Mouse (Mus musculus) forebrain, embryonic 14.5 days (tissue): Measurements from ENCODE around the gene 4921517D22Rik. TPM values are rescaled to one million over a fixed set of nuclear protein-coding genes. Genes with fewer than 3 reads are reported as not detected.

Experiments used
- ATAC-seq: fragments of 200-750 bp; cut with Nextera tagmentation; 2 replicates; pipeline ENCODE4 v1.8.0; 2017; ENCODE audit warnings: mild to moderate bottlenecking, moderate library complexity
- DNase-seq: peaks from one replicate; pipeline ENCODE4 v3.0.0-alpha.2; 2015; ENCODE audit warnings: low spot score
- H3K27ac ChIP-seq: fragments of 300-500 bp; sonication (generic); 2 replicates; pipeline ENCODE4 v1.5.1; 2014; ENCODE audit warnings: low read depth, mild to moderate bottlenecking, control low read depth, low read length, moderate library complexity
- H3K27me3 ChIP-seq: fragments of 300-500 bp; sonication (generic); replicated peaks from 2 replicates; pipeline ENCODE4 v1.6.1; 2014; ENCODE audit warnings: low read length, control low read depth, mixed read lengths; ENCODE audit not compliant: control insufficient read depth, insufficient read depth
- H3K36me3 ChIP-seq: fragments of 300-500 bp; sonication (generic); 2 replicates; pipeline ENCODE4 v1.6.1; 2014; ENCODE audit warnings: low read length, control low read depth; ENCODE audit not compliant: control insufficient read depth, insufficient read depth
- H3K4me1 ChIP-seq: fragments of 300-500 bp; sonication (generic); 2 replicates; pipeline ENCODE4 v1.6.1; 2014; ENCODE audit warnings: antibody characterized with exemption, low read length, control low read depth; ENCODE audit not compliant: control insufficient read depth, insufficient read depth
- H3K4me2 ChIP-seq: fragments of 300-500 bp; sonication (generic); 2 replicates; pipeline ENCODE4 v1.6.1; 2014; ENCODE audit warnings: mild to moderate bottlenecking, control low read depth, low read length
- H3K4me3 ChIP-seq: fragments of 300-500 bp; sonication (generic); 2 replicates; pipeline ENCODE4 v1.5.1; 2014; ENCODE audit warnings: low read depth, low read length, control low read depth
- H3K9ac ChIP-seq: fragments of 300-500 bp; sonication (generic); 2 replicates; pipeline ENCODE4 v1.6.1; 2014; ENCODE audit warnings: mild to moderate bottlenecking, low read length, control low read depth, moderate library complexity
- H3K9me3 ChIP-seq: fragments of 300-500 bp; sonication (generic); replicated peaks from 2 replicates; pipeline ENCODE4 v1.6.1; 2016; ENCODE audit warnings: low read length, control low read depth, mixed read lengths; ENCODE audit not compliant: control insufficient read depth
- WGBS: fragments of 180-500 bp; shearing (Covaris S2); extraction: QIAGEN DNeasy Blood & Tissue Kit; methylation state at CpG from one replicate; pipeline ENCODE4 v1.1.7; 2014; 5-methylcytosine and 5-hydroxymethylcytosine counted together
- polyA plus RNA-seq: library from polyadenylated mRNA; unstranded; fragments of >200 nt; fragmentation: Nextera tagmentation; extraction: Ambion mirVana; gene quantifications from 2 replicates; pipeline ENCODE4 v1.2.1, GENCODE M21; 2014

4921517D22Rik gene
- polyA plus RNA-seq, 1 experiment from 2014 or later = not detected

DNA sequence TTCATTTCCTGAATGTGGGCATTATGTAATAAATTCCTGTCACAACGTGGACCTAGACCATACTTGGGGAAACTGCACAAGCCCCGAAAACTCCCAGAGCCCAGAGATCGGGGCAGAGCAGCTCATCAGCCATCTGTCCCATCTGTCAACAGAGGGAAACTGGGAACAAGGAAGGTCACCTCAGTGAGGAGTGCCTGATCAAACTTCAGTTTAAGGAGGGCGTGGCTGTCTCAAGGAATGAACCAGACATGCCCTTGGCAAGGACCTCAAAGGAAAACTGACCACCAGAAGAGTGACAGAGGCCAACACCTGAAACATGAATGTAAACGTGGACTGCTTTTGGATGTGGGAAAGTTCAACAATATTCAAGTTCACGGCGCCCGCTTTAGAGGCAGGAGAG is 32.5 kb downstream of the 4921517D22Rik start:
- ATAC-seq (no peak), DNase-seq (no peak)
- Histone ChIP-seq H3K4me1 (peaks cover 11% of the 10 kb centered on the region; the same call in 1 of the 2 replicates), H3K36me3 (peaks cover 59% of the 10 kb centered on the region), H3K27me3 (no peaks in the 10 kb centered on the region), H3K27ac (no peak overlapping the region), H3K4me2 (no peak overlapping the region), H3K9ac (no peak overlapping the region), H3K4me3 (no peak overlapping the region), H3K9me3 (no peaks in the 10 kb centered on the region)
- WGBS = 95% methylated on average over 8 of the region's 8 CpGs

DNA sequence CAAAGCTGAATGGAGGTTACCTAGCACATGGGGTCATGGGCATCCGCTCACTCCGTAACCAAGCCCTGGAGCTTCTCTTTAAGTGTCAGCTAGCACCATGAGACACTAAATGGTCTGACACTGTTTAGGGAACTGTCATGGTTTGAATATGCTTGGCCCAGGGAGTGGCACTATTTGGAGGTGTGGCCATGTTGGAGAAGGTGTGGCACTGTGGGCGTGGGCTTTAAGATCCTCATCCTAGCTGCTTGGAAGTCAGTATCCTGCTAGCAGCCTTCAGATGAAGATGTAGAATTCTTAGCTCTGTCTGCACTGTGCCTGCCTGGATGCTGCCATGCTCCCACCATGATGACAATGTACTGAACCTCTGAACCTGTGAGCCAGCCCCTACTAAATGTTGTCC is 33.5 kb downstream of the 4921517D22Rik start:
- H3K27ac ChIP-seq = no peak overlapping the region
- H3K9me3 ChIP-seq = no peaks in the 10 kb centered on the region
- peaks cover 61% of the 10 kb centered on the region for H3K36me3 ChIP-seq

DNA sequence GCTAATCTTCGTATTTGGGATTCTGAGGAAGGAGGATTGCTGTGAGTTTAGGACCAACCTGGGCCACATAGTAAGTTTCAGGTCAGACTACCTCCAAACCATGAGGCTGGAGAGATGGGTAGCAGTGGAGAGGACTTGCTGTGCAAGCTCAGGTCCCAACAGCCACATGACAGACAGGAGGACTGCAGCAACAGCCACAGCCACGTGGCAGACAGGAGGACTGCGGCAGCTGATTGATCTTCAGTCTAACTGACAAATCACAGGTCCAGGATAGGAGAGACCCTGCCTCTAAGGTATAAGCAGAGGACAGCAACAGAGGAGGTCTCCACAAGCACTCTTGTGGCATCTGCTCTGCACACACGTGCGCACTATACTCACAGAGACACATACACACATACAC is 36.1 kb downstream of the 4921517D22Rik start:
- no peak overlapping the region for H3K9ac ChIP-seq
- WGBS = 77% methylated on average over 5 of the region's 5 CpGs
- no peak for ATAC-seq
- no peaks in the 10 kb centered on the region for H3K27me3 ChIP-seq
- no peak overlapping the region for H3K4me2 ChIP-seq
- no peaks in the 10 kb centered on the region for H3K9me3 ChIP-seq
- no peak overlapping the region for H3K27ac ChIP-seq
- DNase-seq = no peak
- H3K4me3 ChIP-seq = no peak overlapping the region
- H3K4me1 ChIP-seq = peaks cover 15% of the 10 kb centered on the region
- H3K36me3 ChIP-seq = peaks cover 44% of the 10 kb centered on the region

More for the DNA sequence above, 33.5 kb downstream of the 4921517D22Rik start:
- no peak overlapping the region for H3K4me3 ChIP-seq
- H3K27me3 ChIP-seq = no peaks in the 10 kb centered on the region
- DNase-seq = no peak
- 97% methylated on average over 3 of the region's 3 CpGs for WGBS
- H3K9ac ChIP-seq = no peak overlapping the region
- peaks cover 11% of the 10 kb centered on the region; the same call in 1 of the 2 replicates for H3K4me1 ChIP-seq
- no peak overlapping the region for H3K4me2 ChIP-seq
- ATAC-seq = no peak

DNA sequence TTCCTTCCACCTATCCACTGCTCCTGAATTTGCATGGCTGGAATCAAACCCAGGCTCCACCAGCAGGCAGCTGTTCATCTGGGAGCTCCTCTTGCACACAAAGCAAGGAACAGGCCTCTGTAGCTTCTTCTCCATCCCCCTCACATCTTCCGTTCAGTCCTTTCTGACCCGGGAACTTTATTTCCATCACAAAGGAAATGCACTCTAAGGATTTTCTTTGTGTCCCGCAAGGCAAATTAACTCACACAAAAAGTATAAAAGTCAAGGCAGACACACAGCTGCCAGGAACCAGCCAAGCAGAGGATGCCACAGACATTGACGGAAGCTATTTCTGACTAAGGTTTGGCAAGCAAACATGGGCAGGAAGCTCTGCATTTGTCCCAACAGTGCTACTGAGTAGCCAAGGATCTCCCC is 36.9 kb downstream of the 4921517D22Rik start:
- H3K9me3 ChIP-seq = no peaks in the 10 kb centered on the region
- H3K27ac ChIP-seq = peak overlapping the region; percentile 79; the same call in 1 of the 2 replicates
- H3K4me2 ChIP-seq = no peak overlapping the region
- DNase-seq (peak; percentile 63), ATAC-seq (peak; percentile 51; the same call in 1 of the 2 replicates)
- no peaks in the 10 kb centered on the region for H3K27me3 ChIP-seq
- peaks cover 36% of the 10 kb centered on the region; the same call in 1 of the 2 replicates for H3K36me3 ChIP-seq
- no peak overlapping the region for H3K9ac ChIP-seq
- WGBS = 2% methylated on average over 4 of the region's 4 CpGs
- peaks cover 15% of the 10 kb centered on the region for H3K4me1 ChIP-seq
- H3K4me3 ChIP-seq = no peak overlapping the region

DNA sequence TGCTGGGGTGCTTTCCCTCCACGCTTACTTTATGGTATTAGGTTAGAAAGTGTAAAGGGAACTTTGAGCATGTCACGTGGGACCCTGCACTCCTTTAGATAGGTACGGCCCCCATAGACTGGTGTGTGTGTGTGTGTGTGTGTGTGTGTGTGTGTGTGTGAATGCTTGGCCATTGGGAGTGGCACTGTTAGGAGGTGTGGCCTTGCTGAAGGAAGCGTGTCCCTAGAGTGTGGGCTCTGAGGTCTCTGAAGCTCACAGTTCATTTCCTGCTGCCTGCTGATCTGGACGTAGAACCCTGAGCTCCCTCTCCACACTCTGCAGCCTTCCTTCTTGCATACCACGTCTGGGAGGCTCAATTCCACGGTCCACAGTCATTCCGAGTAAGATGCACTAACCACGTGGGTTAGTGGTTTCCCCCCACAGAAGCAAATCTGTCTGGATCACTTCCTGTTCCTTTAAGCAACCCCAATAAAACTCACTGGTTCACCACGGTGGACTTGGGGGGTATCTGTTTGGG is 37.5 kb downstream of the 4921517D22Rik start:
- no peak for DNase-seq
- peaks cover 30% of the 10 kb centered on the region; the same call in 1 of the 2 replicates for H3K36me3 ChIP-seq
- H3K9me3 ChIP-seq = no peaks in the 10 kb centered on the region
- H3K4me2 ChIP-seq = no peak overlapping the region
- ATAC-seq = no peak
- peak overlapping the region; percentile 79; the same call in 1 of the 2 replicates for H3K27ac ChIP-seq
- peaks cover 15% of the 10 kb centered on the region for H3K4me1 ChIP-seq
- no peak overlapping the region for H3K4me3 ChIP-seq
- no peaks in the 10 kb centered on the region for H3K27me3 ChIP-seq
- whole genome bisulfite sequencing = 80% methylated on average over 10 of the region's 10 CpGs
- no peak overlapping the region for H3K9ac ChIP-seq

DNA sequence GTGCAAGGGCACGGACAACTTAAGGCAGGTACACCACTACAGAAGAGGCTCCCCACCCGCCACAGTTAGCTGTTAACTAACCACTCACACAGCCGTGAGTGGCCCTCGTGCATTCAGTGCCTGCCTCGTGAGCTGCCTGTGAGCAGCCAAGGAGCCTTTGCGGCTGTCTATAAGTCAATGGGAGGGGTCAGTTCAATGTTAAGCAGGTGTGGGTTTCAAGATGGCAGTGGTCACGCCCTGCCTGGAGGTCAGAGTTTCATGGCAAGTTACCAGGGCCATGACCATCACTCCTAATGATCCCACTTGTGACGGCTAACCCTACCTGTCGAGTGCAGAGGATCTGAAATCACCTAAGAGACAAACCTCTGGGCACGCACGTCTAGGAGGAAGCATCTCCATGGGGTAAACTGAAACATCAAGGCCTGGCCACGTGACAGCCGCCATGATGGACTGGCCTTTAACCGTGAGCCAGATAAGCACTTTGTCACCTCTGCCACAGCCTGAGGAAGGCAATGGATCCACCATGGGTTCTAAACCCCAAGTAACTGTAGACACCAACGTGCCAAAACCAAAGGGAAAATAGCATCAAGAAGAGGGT is 38.1 kb downstream of the 4921517D22Rik start:
- Histone ChIP-seq H3K9me3 (no peaks in the 10 kb centered on the region), H3K4me1 (peaks cover 15% of the 10 kb centered on the region), H3K27ac (no peak overlapping the region), H3K9ac (no peak overlapping the region), H3K4me2 (no peak overlapping the region), H3K4me3 (no peak overlapping the region), H3K27me3 (no peaks in the 10 kb centered on the region), H3K36me3 (peaks cover 28% of the 10 kb centered on the region; the same call in 1 of the 2 replicates)
- 91% methylated on average over 15 of the region's 15 CpGs for WGBS
- DNase-seq (no peak), ATAC-seq (no peak)

DNA sequence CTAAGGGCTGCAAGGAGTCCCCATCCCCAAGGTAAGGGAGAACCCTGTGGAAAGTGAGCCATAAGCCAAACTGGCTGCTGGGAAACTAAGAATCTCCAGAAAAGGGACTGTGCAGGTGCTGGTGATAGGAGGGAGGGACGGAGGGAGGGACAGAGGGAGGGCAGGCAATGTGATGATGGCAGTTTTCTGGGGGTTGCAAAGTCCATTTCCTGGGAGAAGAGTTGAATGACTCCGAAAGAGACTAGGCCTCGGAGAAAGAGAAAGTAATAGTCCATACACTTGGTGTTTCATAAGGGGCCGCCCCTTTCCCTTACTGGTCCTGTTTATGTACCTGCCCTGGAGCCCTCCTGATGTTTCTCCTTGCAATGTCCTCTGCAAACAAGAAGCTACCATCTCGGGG is 39.4 kb downstream of the 4921517D22Rik start:
- H3K4me1 ChIP-seq = peaks cover 15% of the 10 kb centered on the region
- WGBS = 95% methylated on average over 5 of the region's 5 CpGs
- H3K9ac ChIP-seq = no peak overlapping the region
- ATAC-seq = no peak
- no peaks in the 10 kb centered on the region for H3K27me3 ChIP-seq
- no peak for DNase-seq
- no peak overlapping the region for H3K27ac ChIP-seq
- H3K36me3 ChIP-seq = peaks cover 37% of the 10 kb centered on the region
- H3K9me3 ChIP-seq = no peaks in the 10 kb centered on the region
- H3K4me2 ChIP-seq = no peak overlapping the region
- H3K4me3 ChIP-seq = no peak overlapping the region

DNA sequence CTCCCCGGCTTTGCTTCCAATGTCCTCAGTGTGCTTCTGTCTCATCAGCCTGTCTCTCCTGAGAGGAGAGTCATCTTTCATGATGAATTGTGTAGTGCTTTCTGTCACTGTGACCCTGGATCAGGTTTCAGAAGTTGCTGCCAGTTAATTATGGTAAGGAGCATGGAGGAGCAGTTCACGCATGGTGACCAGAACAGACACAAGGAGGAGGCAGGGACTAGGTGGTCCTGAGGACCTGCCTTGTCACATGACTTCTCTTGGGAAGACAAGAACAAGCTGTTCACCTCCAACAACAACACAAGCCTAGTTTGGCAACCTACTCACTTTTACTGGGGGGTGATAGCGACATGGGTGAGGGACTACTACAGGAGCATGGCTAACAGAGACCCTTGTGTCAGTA is 40.8 kb downstream of the 4921517D22Rik start:
- peaks cover 43% of the 10 kb centered on the region for H3K36me3 ChIP-seq
- no peaks in the 10 kb centered on the region for H3K9me3 ChIP-seq
- H3K4me3 ChIP-seq = no peak overlapping the region
- peak overlapping the region; percentile 40 for H3K27ac ChIP-seq
- H3K4me2 ChIP-seq = no peak overlapping the region
- H3K4me1 ChIP-seq = peaks cover 15% of the 10 kb centered on the region
- 75% methylated on average over 3 of the region's 3 CpGs for WGBS
- DNase-seq (no peak), ATAC-seq (peak; percentile 4; the same call in 1 of the 2 replicates)
- no peaks in the 10 kb centered on the region for H3K27me3 ChIP-seq
- no peak overlapping the region for H3K9ac ChIP-seq

DNA sequence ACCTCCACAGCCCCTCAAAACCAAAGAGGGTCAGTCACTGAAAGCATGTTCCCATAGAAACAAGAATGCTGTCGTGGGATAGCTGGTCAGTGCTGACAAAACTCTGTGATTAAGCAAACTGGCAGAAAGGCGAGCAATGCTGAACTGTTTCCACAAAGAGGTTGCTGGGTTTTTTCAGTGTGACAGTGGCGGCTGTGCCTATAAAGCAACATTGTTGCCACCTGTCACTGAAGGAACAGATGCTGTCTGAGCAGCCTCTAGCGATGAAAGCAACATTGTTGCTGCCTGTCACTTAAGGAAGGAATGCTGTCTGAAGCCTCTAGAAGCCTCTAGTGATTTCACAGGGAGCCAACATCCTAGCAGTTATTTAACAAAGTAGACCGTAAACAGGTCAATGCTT is 41.3 kb downstream of the 4921517D22Rik start:
- WGBS = 40% methylated on average over 5 of the region's 5 CpGs
- peaks cover 15% of the 10 kb centered on the region for H3K4me1 ChIP-seq
- peak overlapping the region; percentile 13; the same call in 1 of the 2 replicates for H3K9ac ChIP-seq
- ATAC-seq (peak; percentile 68), DNase-seq (peak; percentile 75)
- peak overlapping the region; percentile 40 for H3K27ac ChIP-seq
- no peaks in the 10 kb centered on the region for H3K27me3 ChIP-seq
- no peak overlapping the region for H3K4me2 ChIP-seq
- no peaks in the 10 kb centered on the region for H3K9me3 ChIP-seq
- peaks cover 45% of the 10 kb centered on the region for H3K36me3 ChIP-seq
- no peak overlapping the region for H3K4me3 ChIP-seq
